Mouse (Mus musculus) left cerebral cortex, postnatal 4 days (tissue): ENCODE results near the gene Lrmda. TPM values are rescaled to one million over a fixed set of nuclear protein-coding genes. Genes with fewer than 3 reads are reported as not detected.
A peak's percentile ranks its signal among the peaks of the same experiment; 100 is the strongest.

ENCODE experiments used
- DNase-seq: peaks from one replicate; pipeline ENCODE4 v3.0.0-alpha.2; 2022
- intact Hi-C: fragments of 180-260 bp; cut with DNase I; formaldehyde crosslinking; loops from one replicate; pipeline ENCODE4 v1.15.1; 2025
- total RNA-seq, 2 experiments: library from RNA; stranded (reverse); gene quantifications; 2 replicates each; pipeline ENCODE4 v1.2.3; 2021

The Lrmda gene
- total RNA-seq, 2 experiments from 2014 or later: 0.74 TPM; not detected in 1

DNA sequence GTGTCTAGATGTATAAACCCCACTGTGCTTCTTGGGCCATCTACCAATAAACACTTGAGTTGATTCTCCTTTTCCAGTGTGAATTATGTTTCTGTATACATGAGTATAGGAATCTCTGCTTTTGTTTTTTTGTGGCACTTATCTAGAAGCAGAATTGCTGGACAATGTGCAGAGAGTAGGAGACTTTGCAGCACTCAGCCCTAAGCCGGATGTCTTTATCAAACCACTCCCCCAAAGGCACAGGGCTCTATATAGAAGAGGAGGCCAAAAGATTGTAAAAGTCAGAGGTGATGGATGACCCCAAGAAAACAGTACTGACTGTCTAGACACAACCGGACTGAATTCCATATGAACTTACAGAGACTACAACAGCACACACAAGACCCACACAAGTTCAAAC, 182.2 kb downstream of the Lrmda start:
- no peak for DNase-seq
- intact Hi-C loops: no loop called here

GRCm38 (mm10) chr14:22210601-22211000, 191.1 kb downstream of the Lrmda start:
- intact Hi-C loops: no loop called here
- no peak for DNase-seq

GRCm38 (mm10) chr14:22218183-22218582, 198.7 kb downstream of the Lrmda start:
- no peak for DNase-seq

GRCm38 (mm10) chr14:22222038-22222437, 202.5 kb downstream of the Lrmda start:
- DNase-seq: no peak
- intact Hi-C loops: no loop called here

More at GRCm38 (mm10) chr14:22218183-22218582, 198.7 kb downstream of the Lrmda start:
- intact Hi-C loops: no loop called here

DNA sequence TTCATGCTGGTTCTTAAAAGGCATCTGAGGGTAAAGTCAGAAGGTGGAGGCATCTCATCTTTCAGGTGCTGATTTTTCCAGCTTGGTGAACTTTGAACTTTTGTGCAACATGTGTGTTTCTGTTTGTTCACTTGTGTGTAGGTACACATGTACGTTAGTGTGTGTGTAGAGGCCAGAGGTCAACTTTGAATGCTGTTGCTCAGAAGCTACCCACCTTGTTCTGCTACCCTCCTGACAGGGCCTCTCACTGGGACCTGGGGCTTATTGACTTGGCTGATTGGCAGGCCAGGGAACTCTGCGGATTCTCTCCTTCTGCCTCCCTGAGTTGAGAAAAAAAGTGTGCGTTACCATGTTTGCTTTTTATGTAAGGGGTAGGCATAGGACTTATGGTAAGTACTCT, 203.1 kb downstream of the Lrmda start:
- no peak for DNase-seq
- intact Hi-C loops: no loop called here

DNA sequence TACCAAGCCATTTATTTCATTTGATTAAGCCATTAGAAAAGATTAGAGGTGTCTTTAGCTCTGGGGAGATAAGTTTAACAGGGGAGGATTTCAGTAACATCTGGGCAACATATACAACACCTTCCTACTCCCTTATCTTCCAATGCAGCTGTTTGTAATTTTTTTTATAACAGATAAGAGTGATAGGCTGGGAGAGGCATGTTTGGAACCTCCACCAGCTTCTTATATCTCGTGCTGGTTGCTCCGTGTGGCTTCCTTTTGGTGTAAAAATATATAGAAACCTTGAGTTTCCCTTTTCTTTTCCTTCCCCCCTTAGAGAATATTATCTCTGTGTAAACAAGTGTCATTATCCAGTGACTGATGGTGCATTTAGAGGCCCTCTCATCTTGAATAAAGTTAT, 206.7 kb downstream of the Lrmda start:
- no peak for DNase-seq
- intact Hi-C loops: no loop called here

- intact Hi-C loops: no loop called here
- DNase-seq: no peak
These were observed 208.9 kb downstream of the Lrmda start for GRCm38 (mm10) chr14:22228253-22228968.

- DNase-seq: no peak
- intact Hi-C loops: no loop called here
These were observed 220.8 kb downstream of the Lrmda start for GRCm38 (mm10) chr14:22240315-22240714.

DNA sequence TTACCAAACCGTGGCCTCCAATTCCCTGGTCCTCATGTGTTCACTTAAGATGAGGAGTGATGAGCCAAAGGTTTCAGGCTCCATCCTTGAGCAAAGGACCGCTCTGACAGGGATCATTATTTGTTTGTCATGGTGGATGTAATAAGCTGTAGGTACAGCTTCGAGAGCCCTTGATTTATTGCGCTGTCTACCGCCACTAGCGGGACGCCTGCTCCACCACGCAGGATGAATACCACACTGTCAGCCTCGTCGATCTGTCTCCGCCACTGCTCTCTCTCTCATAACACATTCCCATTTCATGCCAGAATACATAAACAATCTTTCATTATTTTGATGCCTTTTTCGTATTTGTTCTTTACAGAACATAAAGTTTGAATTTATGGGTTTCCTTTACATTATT, 235.9 kb downstream of the Lrmda start:
- no peak for DNase-seq
- intact Hi-C loops: no loop called here

DNA sequence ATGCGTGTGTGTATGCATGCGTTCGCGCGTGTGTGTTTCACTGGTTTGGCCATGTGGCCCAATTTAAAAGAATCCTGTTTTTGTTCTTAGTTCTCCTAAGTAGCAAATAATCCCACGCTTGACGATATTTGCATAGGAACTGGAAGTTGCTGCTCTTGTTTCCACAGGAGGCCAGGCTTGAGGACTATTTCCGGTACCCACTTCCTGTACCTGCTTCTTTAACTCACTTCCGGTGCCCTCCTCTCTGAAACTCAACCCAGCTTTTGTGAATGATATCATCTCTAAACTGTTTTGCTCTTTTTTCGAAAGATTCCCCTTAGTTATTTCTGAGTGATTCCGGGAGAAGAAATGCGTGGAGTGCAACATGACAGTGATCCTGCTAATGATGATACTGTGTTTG, 236.8 kb downstream of the Lrmda start:
- intact Hi-C loops: no loop called here
- DNase-seq: no peak

DNA sequence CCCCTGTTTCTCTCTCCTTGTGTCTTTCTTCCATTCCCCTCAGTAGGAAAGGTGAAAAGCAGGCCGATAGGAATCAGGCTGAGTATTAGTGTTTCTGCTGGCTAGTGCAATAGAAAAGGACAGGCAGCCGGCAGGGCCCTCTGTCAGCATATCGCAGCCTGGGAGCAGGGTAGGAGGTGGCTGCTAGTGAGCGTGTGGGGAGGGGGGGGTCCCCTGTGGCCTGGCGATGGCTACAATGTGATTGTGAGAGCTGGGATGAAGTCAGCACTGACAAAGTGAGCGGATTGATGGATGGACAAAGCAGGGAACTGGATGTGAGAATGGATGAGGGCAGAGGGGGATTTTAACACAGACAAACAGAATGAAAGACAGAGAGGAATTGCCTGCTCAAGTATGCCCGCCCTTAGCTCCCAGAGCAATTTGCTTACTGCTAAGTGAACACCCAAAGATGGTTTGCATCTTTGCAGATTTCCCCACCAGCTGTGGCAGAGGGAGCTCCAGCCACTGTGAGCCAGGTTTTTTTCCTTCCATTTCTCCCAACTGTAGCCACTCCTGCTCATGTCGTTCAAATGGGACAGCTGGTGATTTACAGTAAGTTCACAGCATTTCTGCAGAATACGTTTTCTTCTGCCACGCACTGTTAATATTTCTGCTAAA, 240.0 kb downstream of the Lrmda start:
- peak; percentile 17 for DNase-seq
- intact Hi-C loops: no loop called here

- DNase-seq: no peak
These were observed 240.5 kb downstream of the Lrmda start for GRCm38 (mm10) chr14:22260033-22260419.

DNA sequence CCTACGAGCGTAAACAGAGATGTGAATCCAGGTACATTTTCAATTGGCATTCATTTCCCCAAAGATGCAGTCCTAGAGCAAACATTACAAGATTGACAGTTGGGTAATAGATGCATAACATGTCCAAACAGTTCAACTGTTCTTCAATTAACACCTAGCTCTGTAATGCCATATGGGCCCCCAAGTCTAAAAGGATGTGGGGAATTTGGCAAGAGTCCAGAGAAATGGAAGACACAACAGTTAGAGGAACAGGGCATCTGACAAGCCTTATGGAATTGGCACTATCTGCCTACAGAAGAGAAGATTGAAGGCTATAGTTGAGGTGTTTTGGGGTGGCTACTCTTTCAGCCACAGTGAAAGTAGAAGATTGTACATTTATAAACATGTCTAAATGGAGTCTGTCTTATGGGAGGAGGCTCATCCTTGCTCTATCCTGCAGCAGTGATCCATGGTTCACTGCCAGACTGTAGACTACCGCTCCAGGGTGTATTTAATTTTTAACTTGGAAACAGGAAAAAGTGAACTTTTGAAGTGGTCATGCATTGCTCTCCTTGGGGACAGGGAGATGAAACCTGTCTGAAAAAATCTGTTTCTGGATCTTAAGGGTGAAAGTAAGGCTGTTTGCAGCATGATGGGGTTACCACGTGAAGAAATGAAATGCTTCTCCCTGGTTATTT, 245.9 kb downstream of the Lrmda start:
- no peak for DNase-seq
- intact Hi-C loops: no loop called here

More at GRCm38 (mm10) chr14:22260033-22260419, 240.5 kb downstream of the Lrmda start:
- intact Hi-C loops: no loop called here

DNA sequence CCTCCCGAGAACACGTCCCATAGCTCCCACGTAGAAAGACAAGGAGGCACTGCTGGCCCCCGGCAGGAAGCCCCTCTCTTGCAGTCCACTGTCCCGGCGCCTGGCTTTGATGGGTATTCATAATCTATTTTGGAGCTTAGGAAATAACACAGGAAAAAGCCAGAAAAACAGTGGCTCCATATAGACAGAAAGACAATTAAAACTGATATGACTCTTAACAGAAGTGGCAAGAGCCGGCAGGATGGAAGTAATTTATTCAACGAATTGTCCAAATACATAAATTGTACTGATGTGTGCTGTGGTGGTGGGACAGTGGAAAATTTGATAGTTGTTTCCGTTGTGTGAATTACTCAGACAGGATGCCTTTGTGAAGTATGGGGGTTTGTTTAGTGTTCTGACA, 250.3 kb downstream of the Lrmda start:
- intact Hi-C loops: no loop called here
- no peak for DNase-seq

DNA sequence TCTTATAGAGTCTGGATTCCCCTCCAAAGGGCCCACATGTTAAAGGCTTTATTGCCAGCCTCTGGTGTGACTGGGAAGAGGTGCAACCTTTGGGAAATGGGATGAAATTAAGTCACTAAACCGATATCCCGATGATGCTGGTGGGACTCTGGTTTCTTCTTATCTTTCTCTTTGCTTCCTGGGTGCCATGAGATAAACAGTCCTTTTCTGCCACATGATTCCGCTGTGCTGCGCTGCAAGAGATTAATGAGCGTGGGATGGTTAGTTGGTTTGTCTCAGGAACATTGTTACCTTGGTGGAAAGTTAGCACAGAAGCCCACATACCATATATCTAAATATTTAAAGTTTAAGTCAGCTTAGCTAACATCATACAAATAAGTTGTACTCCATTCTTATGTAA, 258.5 kb downstream of the Lrmda start:
- intact Hi-C loops: no loop called here
- no peak for DNase-seq

GRCm38 (mm10) chr14:22279591-22279990, 260.1 kb downstream of the Lrmda start:
- no peak for DNase-seq
- intact Hi-C loops: no loop called here

- DNase-seq: no peak
- intact Hi-C loops: no loop called here
These were observed 262.1 kb downstream of the Lrmda start for GRCm38 (mm10) chr14:22281630-22282029.

GRCm38 (mm10) chr14:22282847-22283246, 263.3 kb downstream of the Lrmda start:
- no peak for DNase-seq
- intact Hi-C loops: no loop called here

GRCm38 (mm10) chr14:22283722-22284121, 264.2 kb downstream of the Lrmda start:
- DNase-seq: no peak
- intact Hi-C loops: no loop called here

DNA sequence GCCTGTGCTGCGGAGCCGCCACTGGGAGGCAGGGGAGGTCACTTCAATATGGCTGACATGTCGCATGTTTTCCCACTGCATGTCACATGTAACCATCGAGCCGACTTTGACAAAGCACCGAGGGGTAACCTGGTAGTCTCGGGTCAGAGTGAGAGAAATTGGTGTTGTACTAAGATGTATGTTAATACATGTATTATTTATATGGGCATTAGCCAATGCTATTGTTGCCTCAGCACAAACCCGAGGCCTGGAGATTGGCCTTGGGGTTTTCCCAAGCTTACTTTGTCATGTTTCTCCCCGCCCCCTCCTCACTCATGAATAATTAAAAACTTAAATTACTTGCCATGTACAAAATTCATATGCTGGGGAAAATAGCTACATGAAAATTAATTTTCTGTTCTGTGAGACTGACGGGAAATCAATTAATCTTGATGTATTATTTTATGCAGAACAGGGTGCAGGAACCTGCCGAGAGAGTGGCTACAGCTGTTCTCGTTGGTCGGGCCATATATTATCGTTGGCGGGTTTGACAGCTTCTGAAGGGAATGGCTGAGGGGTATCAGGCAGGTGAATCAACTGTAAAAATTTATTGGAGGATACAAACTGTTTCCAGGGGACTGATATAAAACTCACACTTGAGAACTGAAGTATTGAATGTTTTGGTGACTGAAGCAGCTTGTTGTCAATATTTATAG, 265.5 kb downstream of the Lrmda start:
- no peak for DNase-seq

GRCm38 (mm10) chr14:22285826-22286225, 266.3 kb downstream of the Lrmda start:
- DNase-seq: no peak
- intact Hi-C loops: no loop called here

More for the DNA sequence above, 265.5 kb downstream of the Lrmda start:
- intact Hi-C loops: no loop called here
